Mouse (Mus musculus): ENCODE results near the gene Ppm1l. TPM values are rescaled to one million over a fixed set of nuclear protein-coding genes. Genes with fewer than 3 reads are reported as not detected.
"Not testable (repeated sequence)": the region's sequence is repeated elsewhere in the genome, so short reads cannot be mapped to it uniquely, and the experiment has no call there.

Gene Ppm1l
- polyA plus RNA-seq, 1 experiment from 2014 or later, result 5.9 TPM

GRCm38 (mm10) chr3:69532687-69533086 is 216.0 kb downstream of the Ppm1l start:
- no peak for DNase-seq (ENCODE audit: low spot score)

GRCm38 (mm10) chr3:69535486-69535885 is 218.8 kb downstream of the Ppm1l start:
- no peak for DNase-seq (ENCODE audit: low spot score)

- DNase-seq (ENCODE audit: low spot score), result no peak
These were observed 219.4 kb downstream of the Ppm1l start for GRCm38 (mm10) chr3:69535941-69536647.

GRCm38 (mm10) chr3:69542962-69543361 is 226.3 kb downstream of the Ppm1l start:
- no peak for DNase-seq (ENCODE audit: low spot score)

- DNase-seq (ENCODE audit: low spot score), result no peak
These were observed 227.1 kb downstream of the Ppm1l start for GRCm38 (mm10) chr3:69543730-69544129.

GRCm38 (mm10) chr3:69545017-69545416 is 228.4 kb downstream of the Ppm1l start:
- DNase-seq (ENCODE audit: low spot score), result no peak

- no peak for DNase-seq (ENCODE audit: low spot score)
These were observed 232.2 kb downstream of the Ppm1l start for GRCm38 (mm10) chr3:69548704-69549455.

- no peak for DNase-seq (ENCODE audit: low spot score)
These were observed 232.9 kb downstream of the Ppm1l start for GRCm38 (mm10) chr3:69549602-69550001.

GRCm38 (mm10) chr3:69555511-69555910 is 238.8 kb downstream of the Ppm1l start:
- DNase-seq (ENCODE audit: low spot score), result no peak

GRCm38 (mm10) chr3:69556092-69556778 is 239.6 kb downstream of the Ppm1l start:
- DNase-seq (ENCODE audit: low spot score), result no peak

- no peak for DNase-seq (ENCODE audit: low spot score)
These were observed 242.8 kb downstream of the Ppm1l start for GRCm38 (mm10) chr3:69559316-69559974.

GRCm38 (mm10) chr3:69559975-69560330 is 243.3 kb downstream of the Ppm1l start:
- no peak for DNase-seq (ENCODE audit: low spot score)

- DNase-seq (ENCODE audit: low spot score), result no peak
These were observed 245.0 kb downstream of the Ppm1l start for GRCm38 (mm10) chr3:69561686-69562085.

GRCm38 (mm10) chr3:69563406-69563805 is 246.7 kb downstream of the Ppm1l start:
- DNase-seq (ENCODE audit: low spot score), result no peak

GRCm38 (mm10) chr3:69565586-69565985 is 248.9 kb downstream of the Ppm1l start:
- DNase-seq (ENCODE audit: low spot score), result not testable (repeated sequence)

- DNase-seq (ENCODE audit: low spot score), result no peak
These were observed 255.9 kb downstream of the Ppm1l start for GRCm38 (mm10) chr3:69572561-69572960.

- DNase-seq (ENCODE audit: low spot score), result no peak
These were observed 258.9 kb downstream of the Ppm1l start for GRCm38 (mm10) chr3:69575577-69575976.

- DNase-seq (ENCODE audit: low spot score), result no peak
These were observed 260.1 kb downstream of the Ppm1l start for GRCm38 (mm10) chr3:69576715-69577114.

- DNase-seq (ENCODE audit: low spot score), result no peak
These were observed 262.1 kb downstream of the Ppm1l start for GRCm38 (mm10) chr3:69578791-69579190.

GRCm38 (mm10) chr3:69583798-69584197 is 267.1 kb downstream of the Ppm1l start:
- no peak for DNase-seq (ENCODE audit: low spot score)

GRCm38 (mm10) chr3:69588101-69588760 is 271.6 kb downstream of the Ppm1l start:
- no peak for DNase-seq (ENCODE audit: low spot score)
